Mouse (Mus musculus) bone marrow macrophage, adult 2 months (primary cell): Measurements from ENCODE around the gene Mvb12b.

Source experiments
- CTCF ChIP-seq: IDR thresholded peaks from 2 replicates; pipeline ENCODE4 v1.5.1; 2012; ENCODE audit warnings: low read depth, mild to moderate bottlenecking, low read length, moderate library complexity
- POLR2A ChIP-seq: IDR thresholded peaks from 2 replicates; pipeline ENCODE4 v1.6.1; 2012; ENCODE audit warnings: mild to moderate bottlenecking, low read depth, low read length, borderline replicate concordance

- TF ChIP-seq CTCF (no peak), POLR2A (no peak)
Observed at GRCm38 (mm10) chr2:33718561-33718960, 169.2 kb downstream of the Mvb12b start.
